Mouse (Mus musculus) layer of hippocampus, adult 11-12 months (tissue): Measurements from ENCODE around the gene Six3.

Experiments used
- DNase-seq: peaks from one replicate; pipeline ENCODE4 v3.0.0; 2022; ENCODE audit warnings: low spot score

Six3 gene

GRCm38 (mm10) chr17:85626091-85626860, 12.9 kb downstream of the Six3 start:
- no peak for DNase-seq

- no peak for DNase-seq
These were observed 14.3 kb downstream of the Six3 start for GRCm38 (mm10) chr17:85627751-85628150.

GRCm38 (mm10) chr17:85628811-85629210, 15.4 kb downstream of the Six3 start:
- no peak for DNase-seq

- DNase-seq = no peak
These were observed 16.0 kb downstream of the Six3 start for GRCm38 (mm10) chr17:85629396-85629795.

- DNase-seq = no peak
These were observed 17.1 kb downstream of the Six3 start for GRCm38 (mm10) chr17:85630296-85631050.

- DNase-seq = no peak
These were observed 17.7 kb downstream of the Six3 start for GRCm38 (mm10) chr17:85631106-85631505.

- peak; percentile 81 for DNase-seq
These were observed 20.2 kb downstream of the Six3 start for GRCm38 (mm10) chr17:85633619-85634018.

- DNase-seq = no peak
These were observed 24.5 kb downstream of the Six3 start for GRCm38 (mm10) chr17:85637876-85638275.

GRCm38 (mm10) chr17:85645312-85645711, 31.9 kb downstream of the Six3 start:
- DNase-seq = no peak

- DNase-seq = peak; percentile 25
These were observed 32.6 kb downstream of the Six3 start for GRCm38 (mm10) chr17:85645718-85646665.

- no peak for DNase-seq
These were observed 46.6 kb downstream of the Six3 start for GRCm38 (mm10) chr17:85660016-85660415.

GRCm38 (mm10) chr17:85661521-85661920, 48.1 kb downstream of the Six3 start:
- no peak for DNase-seq

GRCm38 (mm10) chr17:85664202-85664601, 50.8 kb downstream of the Six3 start:
- DNase-seq = no peak

GRCm38 (mm10) chr17:85664618-85665320, 51.4 kb downstream of the Six3 start:
- DNase-seq = peak; percentile 78
